Mouse (Mus musculus) embryonic facial prominence, embryonic 11.5 days (tissue): ENCODE results near the gene Parg. TPM values are rescaled to one million over a fixed set of nuclear protein-coding genes. Genes with fewer than 3 reads are reported as not detected.

Experiments
- ATAC-seq: fragments of 200-750 bp; cut with Nextera tagmentation; replicated peaks from 2 replicates; pipeline ENCODE4 v1.8.0; 2017; ENCODE audit warnings: low read depth; ENCODE audit not compliant: insufficient number of reproducible peaks, low FRiP score, low TSS enrichment
- DNase-seq: peaks from one replicate; pipeline ENCODE4 v3.0.0-alpha.2; 2015; ENCODE audit warnings: low spot score
- H3K27ac ChIP-seq: fragments of 300-500 bp; sonication (generic); replicated peaks from 2 replicates; pipeline ENCODE4 v1.5.1; 2014; ENCODE audit warnings: mild to moderate bottlenecking, low read depth, low read length, control low read depth
- H3K27me3 ChIP-seq: fragments of 300-500 bp; sonication (generic); 2 replicates; pipeline ENCODE4 v1.6.1; 2014; ENCODE audit warnings: mild to moderate bottlenecking, low read length, moderate library complexity, mixed read lengths; ENCODE audit not compliant: control insufficient read depth, insufficient read depth
- H3K36me3 ChIP-seq: fragments of 300-500 bp; sonication (generic); replicated peaks from 2 replicates; pipeline ENCODE4 v1.6.1; 2014; ENCODE audit warnings: low read depth, mild to moderate bottlenecking, low read length, moderate library complexity, mixed read lengths; ENCODE audit not compliant: control insufficient read depth, insufficient read depth
- H3K4me1 ChIP-seq: fragments of 300-500 bp; sonication (generic); 2 replicates; pipeline ENCODE4 v1.6.1; 2014; ENCODE audit warnings: low read length, mixed read lengths; ENCODE audit not compliant: control insufficient read depth, insufficient read depth
- H3K4me2 ChIP-seq: fragments of 300-500 bp; sonication (generic); 2 replicates; pipeline ENCODE4 v1.6.1; 2014; ENCODE audit warnings: low read depth, mild to moderate bottlenecking, control low read depth, low read length, moderate library complexity
- H3K4me3 ChIP-seq: fragments of 300-500 bp; sonication (generic); 2 replicates; pipeline ENCODE4 v1.5.1; 2014; ENCODE audit warnings: low read depth, low read length, control low read depth
- H3K9ac ChIP-seq: fragments of 300-500 bp; sonication (generic); replicated peaks from 2 replicates; pipeline ENCODE4 v1.6.1; 2014; ENCODE audit warnings: mild to moderate bottlenecking, control low read depth, low read length
- H3K9me3 ChIP-seq: fragments of 300-500 bp; sonication (generic); replicated peaks from 2 replicates; pipeline ENCODE4 v1.6.1; 2016; ENCODE audit warnings: mild to moderate bottlenecking, low read length, inconsistent platforms, mixed read lengths; ENCODE audit not compliant: control insufficient read depth
- WGBS: fragments of 180-500 bp; shearing (Covaris S2); extraction: QIAGEN DNeasy Blood & Tissue Kit; methylation state at CpG from one replicate; pipeline ENCODE4 v1.1.7; 2014; 5-methylcytosine and 5-hydroxymethylcytosine counted together
- polyA plus RNA-seq: library from polyadenylated mRNA; unstranded; fragments of >200 nt; fragmentation: Nextera tagmentation; extraction: Ambion mirVana; gene quantifications from 2 replicates; pipeline ENCODE4 v1.2.1, GENCODE M21; 2014

Parg gene
- polyA plus RNA-seq, 1 experiment from 2014 or later: 81.7 TPM

DNA sequence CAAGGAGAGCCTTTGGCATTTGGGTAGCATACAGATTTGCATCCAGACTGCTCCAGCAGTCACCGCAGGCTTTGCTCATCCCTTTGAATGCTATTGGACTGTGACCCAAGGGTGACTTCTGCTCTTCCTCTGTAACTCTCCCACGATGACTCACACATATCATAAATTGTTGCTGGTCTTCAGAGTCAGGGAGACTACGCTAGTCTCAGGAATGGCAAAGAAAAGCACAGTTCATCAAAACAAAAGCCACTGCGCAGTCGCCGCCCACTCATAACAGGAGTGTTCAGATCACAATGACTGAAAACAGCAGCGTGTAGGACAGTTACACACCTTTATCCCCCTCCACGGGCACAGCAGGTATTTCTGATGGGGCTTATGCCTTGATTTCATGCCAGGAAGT, 103.2 kb downstream of the Parg start:
- no peaks in the 10 kb centered on the region for H3K9me3 ChIP-seq
- no peak overlapping the region for H3K4me2 ChIP-seq
- ATAC-seq (no peak), DNase-seq (no peak)
- H3K4me3 ChIP-seq: no peak overlapping the region
- H3K27me3 ChIP-seq: no peaks in the 10 kb centered on the region
- H3K36me3 ChIP-seq: no peaks in the 10 kb centered on the region
- no peak overlapping the region for H3K9ac ChIP-seq
- no peaks in the 10 kb centered on the region for H3K4me1 ChIP-seq
- no peak overlapping the region for H3K27ac ChIP-seq
- 94% methylated on average over 8 of the region's 8 CpGs for WGBS

DNA sequence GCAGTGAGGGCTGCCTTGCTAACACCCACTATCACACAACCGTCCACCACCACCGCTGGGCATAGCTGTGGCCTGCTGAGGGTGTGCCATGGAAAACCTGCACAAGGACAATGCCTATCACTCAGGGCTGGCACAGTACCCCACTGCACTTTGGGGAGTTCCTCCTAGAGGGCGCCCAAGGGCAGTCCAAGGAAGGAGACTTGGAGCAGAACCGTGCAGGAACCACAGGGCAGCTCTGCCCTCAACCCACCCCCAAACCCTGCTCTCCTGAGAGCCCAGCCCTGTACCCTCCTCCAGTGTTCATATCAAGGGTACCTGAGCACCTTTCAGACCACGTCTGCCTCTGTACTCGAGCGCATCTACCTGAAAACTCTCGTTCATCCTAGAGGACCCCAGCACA, 108.1 kb downstream of the Parg start:
- no peaks in the 10 kb centered on the region for H3K27me3 ChIP-seq
- H3K4me1 ChIP-seq: no peaks in the 10 kb centered on the region
- no peaks in the 10 kb centered on the region for H3K36me3 ChIP-seq
- 36% methylated on average over 8 of the region's 8 CpGs for WGBS
- H3K9me3 ChIP-seq: no peaks in the 10 kb centered on the region
- H3K4me2 ChIP-seq: no peak overlapping the region
- no peak for ATAC-seq
- peak; percentile 49 for DNase-seq
- H3K27ac ChIP-seq: no peak overlapping the region
- no peak overlapping the region for H3K9ac ChIP-seq
- no peak overlapping the region for H3K4me3 ChIP-seq

DNA sequence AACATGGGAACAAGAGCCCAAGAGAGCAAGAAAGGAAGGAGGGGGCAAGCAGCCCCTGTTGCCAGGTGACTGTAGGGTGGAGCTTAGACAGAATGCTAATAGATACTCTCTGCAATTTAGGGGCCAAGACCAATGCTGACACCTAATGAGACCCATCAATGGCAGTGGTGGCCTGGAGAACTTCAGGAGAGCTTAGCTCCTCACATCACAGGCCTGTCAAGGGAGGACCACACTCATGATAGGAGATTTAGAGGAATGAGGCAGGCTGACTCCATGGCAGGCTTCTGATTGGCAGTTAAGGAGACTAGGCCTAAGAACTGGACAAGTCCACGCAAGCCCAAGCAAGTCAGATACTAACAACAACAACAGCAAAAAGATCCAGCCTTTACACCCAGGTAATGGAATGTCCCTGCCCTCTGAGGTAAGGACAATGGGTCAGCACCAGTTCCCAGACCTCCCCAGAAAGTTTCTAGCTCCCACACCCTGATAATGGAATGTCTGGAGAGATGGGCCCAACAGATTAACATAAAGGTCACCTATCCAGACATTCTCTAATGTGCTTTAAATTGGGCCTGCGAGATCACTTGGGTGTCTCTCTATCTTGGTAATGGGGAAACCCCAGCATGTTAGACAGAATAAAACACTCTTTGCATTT, 109.8 kb downstream of the Parg start:
- no peak overlapping the region for H3K4me2 ChIP-seq
- H3K4me1 ChIP-seq: no peaks in the 10 kb centered on the region
- no peaks in the 10 kb centered on the region for H3K27me3 ChIP-seq
- 90% methylated on average over 2 of the region's 2 CpGs for WGBS
- DNase-seq (no peak), ATAC-seq (no peak)
- H3K36me3 ChIP-seq: no peaks in the 10 kb centered on the region
- no peak overlapping the region for H3K4me3 ChIP-seq
- H3K9ac ChIP-seq: no peak overlapping the region
- H3K9me3 ChIP-seq: no peaks in the 10 kb centered on the region
- H3K27ac ChIP-seq: no peak overlapping the region

DNA sequence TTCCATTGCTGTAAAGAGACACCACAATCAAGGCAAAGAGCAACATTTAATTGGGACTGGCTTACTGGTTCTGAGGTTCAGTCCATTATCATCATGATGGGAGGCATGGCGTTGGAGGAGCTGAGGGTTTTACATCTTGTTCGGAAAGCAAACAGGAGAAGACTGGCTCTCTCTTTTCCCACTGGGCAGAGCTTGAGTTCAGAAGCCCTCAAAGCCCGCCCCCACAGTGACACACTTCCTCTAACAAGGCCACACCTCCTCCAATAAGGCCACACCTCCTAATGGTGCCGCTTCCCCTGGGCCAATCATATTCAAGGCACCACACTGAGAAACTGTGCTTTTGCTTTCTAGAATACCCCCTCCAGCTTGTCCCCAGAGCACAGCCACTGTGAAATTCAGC, 116.1 kb downstream of the Parg start:
- no peaks in the 10 kb centered on the region for H3K36me3 ChIP-seq
- no peaks in the 10 kb centered on the region for H3K9me3 ChIP-seq
- no peak overlapping the region for H3K4me2 ChIP-seq
- no peak overlapping the region for H3K27ac ChIP-seq
- peak; percentile 13 for DNase-seq
- H3K27me3 ChIP-seq: no peaks in the 10 kb centered on the region
- H3K4me1 ChIP-seq: no peaks in the 10 kb centered on the region; the same call in 1 of the 2 replicates
- no peak overlapping the region for H3K9ac ChIP-seq
- WGBS: 7% methylated on average over 4 of the region's 4 CpGs
- ATAC-seq: no peak
- no peak overlapping the region for H3K4me3 ChIP-seq

DNA sequence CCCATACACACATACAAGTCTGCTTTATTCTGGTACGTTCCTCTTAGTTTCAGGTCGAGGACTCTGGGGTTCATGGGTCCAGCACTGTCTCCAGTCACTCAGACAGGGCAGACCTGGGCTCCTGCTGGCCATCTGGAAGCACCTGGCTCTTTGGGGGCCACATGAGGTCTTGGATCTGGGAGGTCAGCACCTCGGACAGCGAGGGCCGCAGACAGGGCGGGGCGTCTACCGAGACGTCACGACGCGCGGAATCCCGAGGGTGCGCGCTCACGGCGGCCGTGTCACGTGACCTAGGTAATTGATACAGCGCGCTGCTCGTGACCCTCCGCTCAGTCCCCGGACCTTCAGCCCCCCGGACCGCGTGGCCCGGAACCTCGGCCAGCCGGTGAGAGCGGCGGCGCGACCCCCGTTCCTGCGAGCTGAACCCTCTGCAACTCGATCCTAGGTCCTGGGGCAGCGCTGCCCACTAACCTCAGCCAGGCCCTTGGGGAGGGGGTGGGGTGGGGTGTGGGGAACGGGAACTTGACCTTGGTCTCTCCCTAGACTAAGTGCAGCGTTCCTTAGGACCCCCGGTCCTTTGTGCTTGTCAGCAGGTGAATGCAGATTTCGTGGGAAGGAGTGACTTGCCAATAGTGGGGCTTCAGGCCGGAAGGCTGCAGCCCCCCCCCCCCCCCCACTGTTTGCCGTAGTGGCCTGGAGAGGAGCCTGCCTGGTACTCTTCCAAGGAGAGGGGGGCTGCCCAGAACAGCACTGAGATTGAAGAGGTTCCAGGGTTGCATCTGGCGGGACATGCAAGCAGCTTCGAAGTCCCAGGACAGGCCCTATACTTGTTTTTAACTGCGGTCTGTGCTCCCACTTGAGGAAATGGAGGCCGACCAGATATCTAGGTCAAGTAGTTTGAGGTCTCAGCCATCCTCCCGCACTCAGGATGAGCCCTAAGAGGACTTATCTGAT, 120.3 kb downstream of the Parg start, which contains the start of gene Ogdhl:
Gene Ogdhl (plus strand): TSS at position 288 of the 954 bp plus-strand sequence.
- DNase-seq (peak; percentile 91), ATAC-seq (peak; percentile 76)
- Histone ChIP-seq H3K9me3 (no peaks in the 10 kb centered on the region), H3K27ac (no peak within 1 kb of the TSS), H3K4me1 (no peaks in the 10 kb centered on the region; the same call in 1 of the 2 replicates), H3K27me3 (no peaks in the 10 kb centered on the region), H3K4me3 (peak within 1 kb of the TSS; percentile 66), H3K4me2 (peak within 1 kb of the TSS; percentile 64), H3K9ac (peak within 1 kb of the TSS; percentile 75), H3K36me3 (no peaks in the 10 kb centered on the region)
- 3% methylated on average over 47 of the region's 50 CpGs for WGBS

DNA sequence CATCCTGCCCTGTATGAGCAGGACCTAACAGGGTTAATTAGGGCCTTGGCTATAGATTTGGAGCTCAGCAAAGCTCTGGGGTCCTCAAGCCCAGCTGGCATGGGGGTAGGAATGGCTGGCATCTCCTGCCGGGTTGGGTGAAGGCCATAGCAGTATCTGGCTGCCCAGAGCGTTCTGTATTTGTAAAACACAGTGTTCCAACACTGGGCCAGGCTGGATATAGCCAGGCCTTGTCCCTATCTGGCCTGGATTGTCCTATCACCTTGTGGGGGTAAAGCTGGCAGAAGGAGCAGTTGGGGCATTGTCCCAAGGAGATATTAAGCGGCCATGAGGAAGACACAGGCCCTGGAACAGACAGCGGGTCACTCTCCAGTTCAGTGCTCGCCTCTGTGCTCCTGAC, 121.5 kb downstream of the Parg start:
- no peaks in the 10 kb centered on the region for H3K9me3 ChIP-seq
- H3K4me3 ChIP-seq: no peak overlapping the region
- no peaks in the 10 kb centered on the region for H3K36me3 ChIP-seq
- no peak overlapping the region for H3K9ac ChIP-seq
- H3K4me2 ChIP-seq: no peak overlapping the region
- H3K4me1 ChIP-seq: no peaks in the 10 kb centered on the region; the same call in 1 of the 2 replicates
- WGBS: 92% methylated on average over 5 of the region's 5 CpGs
- DNase-seq (no peak), ATAC-seq (no peak)
- no peaks in the 10 kb centered on the region for H3K27me3 ChIP-seq
- no peak overlapping the region for H3K27ac ChIP-seq

DNA sequence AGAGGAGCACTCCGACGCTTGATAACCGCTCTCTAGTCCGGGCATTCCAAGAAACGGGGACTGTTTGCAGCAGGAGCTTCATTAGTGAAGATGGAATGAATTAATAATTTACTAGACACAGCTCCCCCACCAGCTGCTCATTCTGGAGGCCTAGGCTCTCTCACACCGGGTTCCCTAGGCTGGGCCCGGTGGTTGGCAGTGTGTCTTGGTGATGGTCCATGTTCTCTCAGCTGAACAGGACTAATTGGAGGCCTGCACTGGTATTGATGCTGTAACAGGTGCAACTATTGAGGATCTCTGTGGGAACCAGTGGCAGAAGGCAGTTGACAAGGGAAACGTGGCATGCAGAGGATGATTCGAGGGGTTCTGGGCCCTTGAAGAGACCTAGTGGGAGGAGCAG, 125.6 kb downstream of the Parg start:
- Histone ChIP-seq H3K4me3 (no peak overlapping the region), H3K9ac (no peak overlapping the region), H3K27ac (no peak overlapping the region), H3K27me3 (no peaks in the 10 kb centered on the region), H3K4me1 (no peaks in the 10 kb centered on the region), H3K4me2 (no peak overlapping the region), H3K36me3 (no peaks in the 10 kb centered on the region), H3K9me3 (no peaks in the 10 kb centered on the region)
- ATAC-seq (no peak), DNase-seq (no peak)
- WGBS: 91% methylated on average over 9 of the region's 9 CpGs
